In the genomic region with DNA sequence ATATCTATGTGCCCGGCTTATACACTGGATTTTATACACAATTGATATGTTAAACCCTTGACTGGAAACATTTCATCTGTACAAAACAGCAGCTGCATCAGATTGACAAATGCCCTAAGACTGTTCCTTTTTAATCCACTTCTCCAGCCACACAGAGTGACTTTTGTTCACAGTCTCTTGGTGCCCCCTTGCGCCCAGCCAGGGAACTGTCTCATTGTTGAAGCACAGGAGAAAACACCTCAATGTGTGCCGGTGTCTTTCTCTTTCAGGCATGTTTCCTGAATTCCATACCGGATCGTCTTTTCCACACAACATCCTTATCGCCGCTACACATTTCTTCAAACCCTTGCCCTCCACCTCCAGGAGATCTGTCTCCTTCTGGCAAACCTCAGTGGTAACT, we compare ENCODE assay signal across 8 mouse cellular contexts. TPM values are rescaled to one million over a fixed set of nuclear protein-coding genes. Genes with fewer than 3 reads are reported as not detected.
A peak's percentile ranks its signal among the peaks of the same experiment; 100 is the strongest.
DNase-seq lines count a peak whose midpoint lies in the region; ATAC-seq and TF ChIP-seq lines count a peak whose summit lies in the region.

No protein-coding gene starts in this region.

- WGBS in embryonic facial prominence, embryonic 14.5 days: 9% methylated on average over 7 of the region's 7 CpGs
- WGBS in midbrain, embryonic 13.5 days: 12% methylated on average over 7 of the region's 7 CpGs
- 3% methylated on average over 7 of the region's 7 CpGs for WGBS in small intestine, adult 2 months

- H3K9ac ChIP-seq in embryonic facial prominence, embryonic 14.5 days (ENCODE audit: low read depth, low read length): 0 out of 2 replicates have a peak overlapping the region, but pooled peaks have one; percentile 11
- no peak overlapping the region; the same call in 1 of the 2 replicates for H3K9ac ChIP-seq in midbrain, embryonic 13.5 days (replicated peaks)

- no peaks in the 10 kb centered on the region for H3K4me1 ChIP-seq in embryonic facial prominence, embryonic 14.5 days (ENCODE audit: control insufficient read depth, insufficient read depth, low read length)
- H3K4me1 ChIP-seq in midbrain, embryonic 13.5 days (replicated peaks): 0 out of 2 replicates have a peak, but pooled peaks cover 3% of the 10 kb centered on the region
- peaks cover 10% of the 10 kb centered on the region for H3K4me1 ChIP-seq in small intestine, adult 2 months (ENCODE audit: control insufficient read depth, insufficient read depth, insufficient read length, low read length)

- DNase-seq in cerebellum, adult 11 months: peak; percentile 63
- peak; percentile 87 to 91 for DNase-seq in adrenal gland, postnatal 36 days
- DNase-seq in embryonic facial prominence, embryonic 14.5 days (ENCODE audit: low spot score): peak; percentile 75
- peak; percentile 28 for DNase-seq in heart, postnatal 25 days (ENCODE audit: low spot score)
- peak; percentile 73 to 82 for DNase-seq in left cerebral cortex, adult 2 months (ENCODE audit: extremely low spot score in 1 of 2, low spot score in 2 of 2)

- peak; percentile 92 for TF ChIP-seq CTCF in left cerebral cortex, adult 2 months (IDR thresholded peaks at IDR 0.05)
- peak; percentile 91; the same call in 1 of the 2 replicates for TF ChIP-seq CTCF in small intestine, adult 2 months (IDR thresholded peaks at IDR 0.05; ENCODE audit: extremely low read depth, insufficient read length, insufficient replicate concordance, low read depth, low read length)

- intact Hi-C loops in heart, postnatal 25 days (cut with DNase I): loop anchor here (2.0 to 5.0 kb wide), 4 partner anchors 68 to 323 kb away; a partner anchor contains a TSS
- intact Hi-C loops in left cerebral cortex, adult 2 months (cut with DNase I): loop anchor here (2.0 to 5.0 kb wide), 3 partner anchors 127 to 323 kb away; a partner anchor contains a TSS

- no peak overlapping the region for H3K4me3 ChIP-seq in embryonic facial prominence, embryonic 14.5 days (ENCODE audit: low read depth, low read length)
- no peak overlapping the region for H3K4me3 ChIP-seq in left cerebral cortex, adult 2 months
- H3K4me3 ChIP-seq in midbrain, embryonic 13.5 days (replicated peaks): no peak overlapping the region
- H3K4me3 ChIP-seq in small intestine, adult 2 months (ENCODE audit: low read depth, low read length): no peak overlapping the region

- H3K27ac ChIP-seq in embryonic facial prominence, embryonic 14.5 days (replicated peaks; ENCODE audit: low read depth, low read length): no peak overlapping the region
- no peak overlapping the region for H3K27ac ChIP-seq in left cerebral cortex, adult 2 months
- no peak overlapping the region for H3K27ac ChIP-seq in midbrain, embryonic 13.5 days
- H3K27ac ChIP-seq in small intestine, adult 2 months (ENCODE audit: insufficient read depth, low read depth, low read length): no peak overlapping the region

- no peaks in the 10 kb centered on the region for H3K9me3 ChIP-seq in embryonic facial prominence, embryonic 14.5 days (ENCODE audit: control insufficient read depth, low read length)
- H3K9me3 ChIP-seq in midbrain, embryonic 13.5 days: no peaks in the 10 kb centered on the region

- no peaks in the 10 kb centered on the region for H3K36me3 ChIP-seq in embryonic facial prominence, embryonic 14.5 days (ENCODE audit: control insufficient read depth, insufficient read depth, low read length)
- no peaks in the 10 kb centered on the region for H3K36me3 ChIP-seq in midbrain, embryonic 13.5 days
- no peaks in the 10 kb centered on the region for H3K36me3 ChIP-seq in small intestine, adult 2 months (ENCODE audit: control insufficient read depth, insufficient read depth, low read length)

- ATAC-seq in cerebellum, adult (ENCODE audit: insufficient number of reproducible peaks, low FRiP score, low TSS enrichment): no peak
- ATAC-seq in embryonic facial prominence, embryonic 14.5 days (ENCODE audit: low read depth): peak; percentile 72
- ATAC-seq in midbrain, embryonic 13.5 days: peak; percentile 55; the same call in 1 of the 2 replicates

- no peak for TF ChIP-seq POLR2A in small intestine, adult 2 months (IDR thresholded peaks at IDR 0.05; ENCODE audit: low read depth, low read length)

- H3K27me3 ChIP-seq in embryonic facial prominence, embryonic 14.5 days (replicated peaks; ENCODE audit: control insufficient read depth, insufficient read depth, low read length): no peaks in the 10 kb centered on the region
- no peaks in the 10 kb centered on the region for H3K27me3 ChIP-seq in midbrain, embryonic 13.5 days
- H3K27me3 ChIP-seq in small intestine, adult 2 months (ENCODE audit: control insufficient read depth, insufficient read depth, low read length): no peaks in the 10 kb centered on the region

- H3K4me2 ChIP-seq in embryonic facial prominence, embryonic 14.5 days (ENCODE audit: low read depth, low read length): no peak overlapping the region
- no peak overlapping the region; the same call in 1 of the 2 replicates for H3K4me2 ChIP-seq in midbrain, embryonic 13.5 days (replicated peaks)

RNA-seq across cellular contexts. Expression of a gene that starts 8.4 kb away (rescaled TPM):
- 1 to 10 TPM; 8.4 to 9.4 TPM for total RNA-seq in adrenal gland, postnatal 36 days (2021)
- polyA plus RNA-seq in embryonic facial prominence, embryonic 14.5 days (2014; fragmentation: Nextera tagmentation; extraction: Ambion mirVana): 7.0 and 7.3 TPM in 2 replicates
- total RNA-seq in heart, postnatal 25 days (2021): 1 to 10 TPM; 7.7 to 7.8 TPM
- 10 to 100 TPM; 18.2 to 19.5 TPM for total RNA-seq in left cerebral cortex, adult 2 months (2021)
- 13.2 and 15.1 TPM in 2 replicates for polyA plus RNA-seq in midbrain, embryonic 13.5 days (2015; fragmentation: Nextera tagmentation; extraction: Ambion mirVana)
- polyA plus RNA-seq in small intestine, adult 2 months (2012; rRNA removed): 0.61 and 0.72 TPM in 2 replicates

RNA-seq across cellular contexts. Expression of a gene that starts 55.3 kb away (rescaled TPM):
- total RNA-seq in adrenal gland, postnatal 36 days (2021): 100 to 1,000 TPM; 178 to 195 TPM
- 14.4 and 14.8 TPM in 2 replicates for polyA plus RNA-seq in embryonic facial prominence, embryonic 14.5 days (2014; fragmentation: Nextera tagmentation; extraction: Ambion mirVana)
- total RNA-seq in heart, postnatal 25 days (2021): 100 to 1,000 TPM; 451 to 452 TPM
- total RNA-seq in left cerebral cortex, adult 2 months (2021): 10 to 100 TPM; 58.1 to 60.7 TPM
- 1.4 and 2.1 TPM in 2 replicates for polyA plus RNA-seq in midbrain, embryonic 13.5 days (2015; fragmentation: Nextera tagmentation; extraction: Ambion mirVana)
- polyA plus RNA-seq in small intestine, adult 2 months (2012; rRNA removed): 33.9 and 87.1 TPM in 2 replicates

RNA-seq across cellular contexts. Expression of a gene that starts 55.7 kb away (rescaled TPM):
- 10 to 100 TPM in 1 of 2 experiments, 1 to 10 TPM in 1; 9.5 to 12.2 TPM for total RNA-seq in adrenal gland, postnatal 36 days (2021)
- 1.1 TPM in 2 replicates for polyA plus RNA-seq in embryonic facial prominence, embryonic 14.5 days (2014; fragmentation: Nextera tagmentation; extraction: Ambion mirVana)
- 1 to 10 TPM; 6.4 to 8.1 TPM for total RNA-seq in heart, postnatal 25 days (2021)
- 1 to 10 TPM; 1.8 to 3.0 TPM for total RNA-seq in left cerebral cortex, adult 2 months (2021)
- polyA plus RNA-seq in midbrain, embryonic 13.5 days (2015; fragmentation: Nextera tagmentation; extraction: Ambion mirVana): 0.94 and 1.8 TPM in 2 replicates
- polyA plus RNA-seq in small intestine, adult 2 months (2012; rRNA removed): 0.38 and 0.79 TPM in 2 replicates

RNA-seq across cellular contexts. Expression of a gene that starts 56.7 kb away (rescaled TPM):
- total RNA-seq in adrenal gland, postnatal 36 days (2021): 1 to 10 TPM; 1.2 to 1.3 TPM
- 0.50 and 0.83 TPM in 2 replicates for polyA plus RNA-seq in embryonic facial prominence, embryonic 14.5 days (2014; fragmentation: Nextera tagmentation; extraction: Ambion mirVana)
- under 1 TPM; 0.55 to 0.64 TPM for total RNA-seq in heart, postnatal 25 days (2021)
- total RNA-seq in left cerebral cortex, adult 2 months (2021): not detected
- polyA plus RNA-seq in midbrain, embryonic 13.5 days (2015; fragmentation: Nextera tagmentation; extraction: Ambion mirVana): 0.19 TPM in 1 of 2 replicates, not detected in the other
- polyA plus RNA-seq in small intestine, adult 2 months (2012; rRNA removed): 0.70 and 0.94 TPM in 2 replicates

Comparison
In these comparisons a context has a peak if more than half of its experiments do, and no peak if none do; other contexts are left out.
1. DNase-seq: peak in every context shown above with its lines; median percentile 89 in adrenal gland, postnatal 36 days; 78 in left cerebral cortex, adult 2 months; 75 in embryonic facial prominence, embryonic 14.5 days; 63 in cerebellum, adult 11 months; 28 in heart, postnatal 25 days.